Mouse (Mus musculus) stomach, embryonic 15.5 days (tissue): ENCODE results near the gene Ankrd36. TPM values are rescaled to one million over a fixed set of nuclear protein-coding genes. Genes with fewer than 3 reads are reported as not detected.
"Not testable (repeated sequence)": the region's sequence is repeated elsewhere in the genome, so short reads cannot be mapped to it uniquely, and the experiment has no call there.

Source experiments
- ATAC-seq: fragments of 200-750 bp; cut with Nextera tagmentation; 2 replicates; pipeline ENCODE4 v1.8.0; 2017; ENCODE audit warnings: low read depth, moderate number of reproducible peaks, moderate TSS enrichment; ENCODE audit not compliant: insufficient read depth, low FRiP score
- H3K27ac ChIP-seq: fragments of 300-500 bp; sonication (generic); 2 replicates; pipeline ENCODE4 v1.5.1; 2015; ENCODE audit warnings: mild to moderate bottlenecking, inconsistent platforms
- H3K27me3 ChIP-seq: fragments of 300-500 bp; sonication (generic); replicated peaks from 2 replicates; pipeline ENCODE4 v1.6.1; 2015; ENCODE audit warnings: inconsistent platforms
- H3K36me3 ChIP-seq: fragments of 300-500 bp; sonication (generic); 2 replicates; pipeline ENCODE4 v1.6.1; 2015; ENCODE audit warnings: inconsistent platforms
- H3K4me1 ChIP-seq: fragments of 300-500 bp; sonication (generic); 2 replicates; pipeline ENCODE4 v1.6.1; 2015; ENCODE audit warnings: inconsistent platforms
- H3K4me2 ChIP-seq: fragments of 300-500 bp; sonication (generic); 2 replicates; pipeline ENCODE4 v1.6.1; 2015; ENCODE audit warnings: mild to moderate bottlenecking, inconsistent platforms
- H3K4me3 ChIP-seq: fragments of 300-500 bp; sonication (generic); replicated peaks from 2 replicates; pipeline ENCODE4 v1.5.1; 2015; ENCODE audit warnings: inconsistent platforms
- H3K9ac ChIP-seq: fragments of 300-500 bp; sonication (generic); 2 replicates; pipeline ENCODE4 v1.6.1; 2015; ENCODE audit warnings: inconsistent platforms
- H3K9me3 ChIP-seq: fragments of 300-500 bp; sonication (generic); 2 replicates; pipeline ENCODE4 v1.6.1; 2016; ENCODE audit warnings: inconsistent platforms
- WGBS: fragments of 180-500 bp; shearing (Covaris S2); methylation state at CpG from one replicate; pipeline ENCODE4 v1.1.7; 2015; 5-methylcytosine and 5-hydroxymethylcytosine counted together
- polyA plus RNA-seq: library from polyadenylated mRNA; unstranded; fragments of >200 nt; fragmentation: Nextera tagmentation; extraction: Ambion mirVana; gene quantifications from 2 replicates; pipeline ENCODE4 v1.2.1, GENCODE M21; 2015

Ankrd36 gene
- polyA plus RNA-seq, 1 experiment from 2014 or later, result 0.40 TPM

GRCm38 (mm10) chr11:5533108-5533507 is 36.4 kb upstream of the Ankrd36 start:
- peaks cover 38% of the 10 kb centered on the region for H3K36me3 ChIP-seq
- no peak overlapping the region for H3K4me3 ChIP-seq
- no peak overlapping the region for H3K9ac ChIP-seq
- H3K9me3 ChIP-seq, result no peaks in the 10 kb centered on the region
- 84% methylated on average over 5 of the region's 5 CpGs for WGBS
- ATAC-seq, result no peak
- H3K4me1 ChIP-seq, result no peaks in the 10 kb centered on the region
- no peak overlapping the region for H3K4me2 ChIP-seq
- no peak overlapping the region for H3K27ac ChIP-seq
- no peaks in the 10 kb centered on the region for H3K27me3 ChIP-seq

- H3K36me3 ChIP-seq, result peaks cover 22% of the 10 kb centered on the region
- 85% methylated on average over 4 of the region's 4 CpGs for WGBS
- not testable (repeated sequence) for H3K27ac ChIP-seq
Observed at GRCm38 (mm10) chr11:5537454-5537853, 32.0 kb upstream of the Ankrd36 start.

DNA sequence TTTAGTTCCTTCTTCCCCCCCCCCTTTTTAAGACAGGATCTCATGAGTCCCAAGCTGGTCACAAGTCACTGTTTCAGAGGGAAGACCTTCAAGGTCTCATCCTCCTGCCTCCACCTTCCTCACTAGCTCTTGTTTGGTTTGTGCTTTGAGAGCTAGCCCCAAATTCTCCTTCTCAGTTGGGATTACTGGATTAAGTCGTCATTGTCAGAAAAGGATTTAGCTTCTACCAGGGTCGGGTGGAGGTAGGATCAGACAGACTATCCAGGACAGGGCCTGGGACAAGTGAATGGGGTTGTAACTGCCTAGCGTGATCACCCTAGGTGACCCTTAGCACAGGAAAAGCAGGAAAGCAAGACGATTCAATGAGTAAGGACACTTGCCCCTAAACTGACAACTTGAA is 29.2 kb upstream of the Ankrd36 start:
- H3K27ac ChIP-seq, result no peak overlapping the region

More at GRCm38 (mm10) chr11:5537454-5537853, 32.0 kb upstream of the Ankrd36 start:
- ATAC-seq, H3K9ac ChIP-seq, H3K4me3 ChIP-seq, H3K27me3 ChIP-seq, H3K9me3 ChIP-seq, H3K4me1 ChIP-seq, H3K4me2 ChIP-seq: not testable (repeated sequence)

GRCm38 (mm10) chr11:5541230-5541798 is 28.2 kb upstream of the Ankrd36 start:
- peaks cover 9% of the 10 kb centered on the region for H3K4me1 ChIP-seq
- H3K9ac ChIP-seq, result peak overlapping the region; percentile 90
- WGBS, result under 1% methylated on average over 28 of the region's 28 CpGs
- no peaks in the 10 kb centered on the region for H3K36me3 ChIP-seq
- H3K27ac ChIP-seq, result peak overlapping the region; percentile 89
- ATAC-seq, result no peak
- peak overlapping the region; percentile 84 for H3K4me3 ChIP-seq
- H3K27me3 ChIP-seq, result no peaks in the 10 kb centered on the region
- H3K9me3 ChIP-seq, result no peaks in the 10 kb centered on the region
- peak overlapping the region; percentile 69 for H3K4me2 ChIP-seq

More for the DNA sequence above, 29.2 kb upstream of the Ankrd36 start:
- Histone ChIP-seq H3K4me2 (peak overlapping the region; percentile 69), H3K4me1 (peaks cover 9% of the 10 kb centered on the region), H3K27me3 (no peaks in the 10 kb centered on the region), H3K9ac (no peak overlapping the region), H3K4me3 (peak overlapping the region; percentile 84; the same call in 1 of the 2 replicates), H3K36me3 (no peaks in the 10 kb centered on the region), H3K9me3 (no peaks in the 10 kb centered on the region)
- 52% methylated on average over 4 of the region's 4 CpGs for WGBS
- no peak for ATAC-seq

DNA sequence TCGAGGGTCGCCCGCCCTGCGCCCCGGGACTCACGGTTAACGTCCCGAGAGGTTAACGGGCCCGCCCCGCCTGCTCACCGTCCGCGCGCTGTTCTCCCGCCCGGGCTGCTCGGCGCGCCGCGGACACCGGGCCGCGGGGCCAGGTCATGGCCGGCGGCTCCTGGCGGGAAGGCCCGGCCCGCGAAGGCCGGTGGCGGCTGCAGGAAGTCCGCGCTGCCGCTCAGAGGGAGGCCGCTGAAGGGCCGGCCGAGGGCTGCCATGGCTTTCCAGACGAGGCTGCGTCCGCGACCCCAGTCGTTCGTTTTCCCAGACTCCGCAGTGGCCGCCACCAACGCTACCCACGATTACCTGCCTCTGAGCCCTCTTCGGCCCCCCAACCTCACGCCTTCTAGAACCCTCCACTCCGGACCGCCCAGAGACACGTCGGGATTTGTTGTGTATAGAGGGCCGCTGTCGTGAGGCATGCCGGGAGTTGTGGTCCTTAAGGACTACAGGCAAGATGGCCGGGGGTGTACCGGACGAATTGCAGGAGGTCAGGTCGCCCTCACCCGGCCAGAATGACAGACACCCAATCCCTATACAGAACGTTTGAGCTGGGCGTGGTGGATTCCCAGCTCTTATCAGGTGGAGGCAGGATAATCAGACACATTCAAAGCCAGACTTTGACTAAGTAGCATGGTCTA is 27.5 kb upstream of the Ankrd36 start, which contains the start of gene Ccdc117:
Gene Ccdc117, minus strand, starts transcription at position 389 of the 683 bp plus-strand sequence.
- Histone ChIP-seq H3K9ac (peak within 1 kb of the TSS; percentile 90), H3K4me2 (peak within 1 kb of the TSS; percentile 69), H3K4me1 (peaks cover 9% of the 10 kb centered on the region), H3K27me3 (no peaks in the 10 kb centered on the region), H3K9me3 (no peaks in the 10 kb centered on the region), H3K4me3 (peak within 1 kb of the TSS; percentile 84), H3K27ac (peak within 1 kb of the TSS; percentile 89), H3K36me3 (no peaks in the 10 kb centered on the region)
- ATAC-seq, result peak; percentile 99
- 0% methylated on average over 60 of the region's 65 CpGs for WGBS

- peak overlapping the region; percentile 69 for H3K4me2 ChIP-seq
- H3K36me3 ChIP-seq, result no peaks in the 10 kb centered on the region
- no peaks in the 10 kb centered on the region for H3K27me3 ChIP-seq
- peak overlapping the region; percentile 84 for H3K4me3 ChIP-seq
- no peak overlapping the region for H3K27ac ChIP-seq
- no peak for ATAC-seq
- H3K9ac ChIP-seq, result no peak overlapping the region
- WGBS, result 44% methylated on average over 5 of the region's 5 CpGs
- H3K4me1 ChIP-seq, result peaks cover 9% of the 10 kb centered on the region
- H3K9me3 ChIP-seq, result no peaks in the 10 kb centered on the region
Observed at GRCm38 (mm10) chr11:5542482-5543185, 26.9 kb upstream of the Ankrd36 start.

DNA sequence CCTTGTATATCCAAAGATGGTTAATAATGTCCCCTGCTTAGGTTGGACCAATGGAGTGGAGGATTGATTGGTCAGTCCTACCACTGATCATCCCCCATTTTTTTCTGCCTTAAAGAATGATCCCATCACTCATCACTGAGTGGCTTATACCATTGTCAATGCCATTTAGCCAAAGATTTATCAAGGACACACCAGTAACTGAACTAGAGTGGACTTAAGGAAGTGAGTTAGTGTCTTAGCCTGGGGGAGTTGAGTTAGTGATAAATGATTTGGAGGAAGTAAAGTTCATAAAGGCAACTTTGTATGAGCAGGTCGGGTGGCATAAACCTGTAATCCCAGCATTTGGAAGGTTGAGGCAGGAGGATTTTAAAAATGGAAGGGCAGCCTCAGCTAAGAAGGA is 26.2 kb upstream of the Ankrd36 start:
- H3K4me2 ChIP-seq, result no peak overlapping the region
- ATAC-seq, result no peak
- no peaks in the 10 kb centered on the region for H3K36me3 ChIP-seq
- H3K4me3 ChIP-seq, result no peak overlapping the region
- H3K27ac ChIP-seq, result no peak overlapping the region
- WGBS, result 77% methylated on average over 1 of the region's 1 CpGs
- H3K4me1 ChIP-seq, result peaks cover 9% of the 10 kb centered on the region
- no peaks in the 10 kb centered on the region for H3K27me3 ChIP-seq
- no peaks in the 10 kb centered on the region for H3K9me3 ChIP-seq
- H3K9ac ChIP-seq, result no peak overlapping the region

DNA sequence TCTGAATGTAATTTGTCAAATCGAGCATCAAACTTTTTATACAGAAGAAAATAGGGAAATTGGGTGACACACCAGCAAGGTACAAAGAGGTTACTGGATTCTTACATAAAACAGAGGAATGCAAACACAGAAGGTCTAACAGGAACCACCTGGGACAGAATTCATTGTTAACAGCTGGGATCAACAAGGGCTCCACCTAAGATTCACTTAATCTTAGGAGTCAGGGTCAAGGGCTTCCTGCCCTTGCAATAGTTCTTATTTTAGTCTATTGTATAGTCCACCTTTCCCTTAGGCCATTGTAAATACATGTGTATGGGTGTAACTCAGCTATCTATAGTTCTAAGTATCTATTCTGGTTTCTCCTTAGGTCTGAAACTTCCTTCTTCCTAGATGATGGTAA is 24.8 kb upstream of the Ankrd36 start:
- 87% methylated on average over 1 of the region's 1 CpGs for WGBS
- not testable (repeated sequence) for H3K36me3 ChIP-seq

DNA sequence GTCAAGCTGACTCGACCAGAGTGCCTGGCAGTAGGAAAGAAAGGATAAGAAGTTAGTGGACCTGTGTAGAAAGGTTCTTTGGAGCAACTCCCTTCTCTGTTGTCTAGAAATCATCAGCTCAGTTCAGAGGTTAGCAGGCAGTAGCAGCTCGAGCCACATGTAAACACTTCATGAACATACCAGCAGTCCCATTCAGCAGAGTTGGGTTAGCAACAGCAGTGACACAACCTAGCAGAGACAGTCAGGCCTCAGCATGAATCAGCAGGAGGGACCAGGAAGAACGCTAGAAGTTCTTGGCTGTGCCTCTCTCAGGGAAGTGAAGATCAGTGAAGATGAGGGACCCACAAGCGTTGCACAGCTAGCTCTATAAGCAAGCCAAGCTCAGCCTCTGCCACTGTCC is 24.0 kb upstream of the Ankrd36 start:
- no peak overlapping the region for H3K9ac ChIP-seq
- H3K4me3 ChIP-seq, result no peak overlapping the region
- H3K4me1 ChIP-seq, result peaks cover 3% of the 10 kb centered on the region
- no peaks in the 10 kb centered on the region for H3K9me3 ChIP-seq
- H3K27ac ChIP-seq, result no peak overlapping the region
- H3K27me3 ChIP-seq, result no peaks in the 10 kb centered on the region
- H3K4me2 ChIP-seq, result no peak overlapping the region
- ATAC-seq, result no peak
- H3K36me3 ChIP-seq, result no peaks in the 10 kb centered on the region
- 65% methylated on average over 4 of the region's 4 CpGs for WGBS

More for the DNA sequence above, 24.8 kb upstream of the Ankrd36 start:
- not testable (repeated sequence) for H3K4me2 ChIP-seq, H3K27ac ChIP-seq, H3K4me3 ChIP-seq, H3K9me3 ChIP-seq, H3K4me1 ChIP-seq, H3K9ac ChIP-seq, H3K27me3 ChIP-seq, ATAC-seq

DNA sequence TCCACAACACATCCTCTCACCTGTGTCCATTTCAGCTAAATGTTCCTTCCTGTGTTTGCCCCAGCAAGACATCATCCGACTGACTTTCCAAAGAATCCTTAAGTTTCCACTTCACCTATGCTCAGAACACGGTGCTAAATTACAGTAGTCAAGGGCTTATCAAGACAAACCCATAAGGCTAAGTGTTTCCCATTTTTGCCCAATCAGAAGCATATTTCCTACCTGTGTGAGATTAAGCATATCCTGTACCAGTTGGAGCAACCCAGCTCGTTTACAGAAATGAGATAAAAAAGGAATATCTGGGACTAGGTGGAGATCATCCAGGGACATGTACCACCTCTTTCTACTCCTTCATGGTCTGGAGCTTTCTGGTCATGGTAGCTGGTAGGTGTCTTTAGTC is 22.8 kb upstream of the Ankrd36 start:
- H3K4me2 ChIP-seq, result no peak overlapping the region
- no peak for ATAC-seq
- H3K4me3 ChIP-seq, result no peak overlapping the region
- H3K27ac ChIP-seq, result no peak overlapping the region
- H3K9me3 ChIP-seq, result no peaks in the 10 kb centered on the region
- no peaks in the 10 kb centered on the region for H3K27me3 ChIP-seq
- 80% methylated on average over 3 of the region's 3 CpGs for WGBS
- no peak overlapping the region for H3K9ac ChIP-seq
- H3K4me1 ChIP-seq, result no peaks in the 10 kb centered on the region
- H3K36me3 ChIP-seq, result no peaks in the 10 kb centered on the region

DNA sequence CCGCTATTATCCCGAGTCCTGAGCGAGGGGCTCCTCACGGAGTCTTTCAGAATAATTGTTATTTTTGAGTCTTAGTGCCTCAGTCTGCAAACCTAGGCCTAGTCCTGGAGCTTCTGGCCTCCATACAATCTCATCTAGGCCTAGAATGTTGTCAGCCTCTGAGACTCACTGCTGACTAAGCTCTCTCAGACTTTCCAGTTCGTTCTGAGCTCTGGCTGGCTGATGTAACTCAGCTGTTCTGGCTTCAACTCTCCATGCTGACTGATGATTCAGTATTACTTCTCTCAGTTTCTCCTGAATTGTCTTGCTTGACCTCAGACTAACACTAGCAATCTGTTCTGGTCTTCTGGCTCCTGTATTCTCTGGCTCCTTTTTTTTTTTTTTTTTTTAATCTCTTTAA is 18.1 kb upstream of the Ankrd36 start:
- 83% methylated on average over 5 of the region's 5 CpGs for WGBS

DNA sequence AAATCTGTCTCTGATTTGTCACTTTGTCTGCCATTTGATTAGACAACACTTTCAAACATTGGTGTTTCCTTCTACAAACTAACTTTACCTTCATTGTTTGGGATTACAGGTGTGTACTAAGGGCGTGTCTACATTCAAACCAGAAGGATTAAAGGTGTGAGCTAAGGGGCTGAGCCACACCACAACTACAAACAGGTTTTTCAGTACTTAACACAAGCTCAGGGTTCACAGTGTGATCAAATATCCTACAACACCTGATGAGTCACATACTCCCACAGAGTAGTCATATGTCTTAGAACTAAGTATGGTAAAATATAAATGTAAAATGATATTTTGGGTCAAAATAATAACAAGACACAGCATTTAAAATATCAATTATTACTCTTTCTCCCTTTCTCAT is 17.6 kb upstream of the Ankrd36 start:
- Histone ChIP-seq H3K4me1 (no peaks in the 10 kb centered on the region), H3K36me3 (no peaks in the 10 kb centered on the region), H3K4me3 (no peak overlapping the region), H3K27ac (no peak overlapping the region), H3K9ac (no peak overlapping the region), H3K9me3 (no peaks in the 10 kb centered on the region), H3K4me2 (no peak overlapping the region), H3K27me3 (no peaks in the 10 kb centered on the region)
- WGBS, result 55% methylated on average over 1 of the region's 1 CpGs
- ATAC-seq, result no peak

More for the DNA sequence above, 18.1 kb upstream of the Ankrd36 start:
- no peaks in the 10 kb centered on the region for H3K4me1 ChIP-seq
- no peak for ATAC-seq
- H3K27ac ChIP-seq, result no peak overlapping the region
- no peak overlapping the region for H3K4me2 ChIP-seq
- H3K9me3 ChIP-seq, result no peaks in the 10 kb centered on the region
- no peak overlapping the region for H3K4me3 ChIP-seq
- H3K36me3 ChIP-seq, result no peaks in the 10 kb centered on the region
- H3K9ac ChIP-seq, result no peak overlapping the region
- no peaks in the 10 kb centered on the region for H3K27me3 ChIP-seq
